Mouse (Mus musculus) cerebellum, postnatal 14 days (tissue): Measurements from ENCODE around the gene Ppp1r14c.

ENCODE experiments used
- DNase-seq, 2 experiments: peaks; one replicate each; pipeline ENCODE4 v3.0.0; 2021; ENCODE audit warnings: mixed read lengths in 2 of 2

Gene Ppp1r14c

DNA sequence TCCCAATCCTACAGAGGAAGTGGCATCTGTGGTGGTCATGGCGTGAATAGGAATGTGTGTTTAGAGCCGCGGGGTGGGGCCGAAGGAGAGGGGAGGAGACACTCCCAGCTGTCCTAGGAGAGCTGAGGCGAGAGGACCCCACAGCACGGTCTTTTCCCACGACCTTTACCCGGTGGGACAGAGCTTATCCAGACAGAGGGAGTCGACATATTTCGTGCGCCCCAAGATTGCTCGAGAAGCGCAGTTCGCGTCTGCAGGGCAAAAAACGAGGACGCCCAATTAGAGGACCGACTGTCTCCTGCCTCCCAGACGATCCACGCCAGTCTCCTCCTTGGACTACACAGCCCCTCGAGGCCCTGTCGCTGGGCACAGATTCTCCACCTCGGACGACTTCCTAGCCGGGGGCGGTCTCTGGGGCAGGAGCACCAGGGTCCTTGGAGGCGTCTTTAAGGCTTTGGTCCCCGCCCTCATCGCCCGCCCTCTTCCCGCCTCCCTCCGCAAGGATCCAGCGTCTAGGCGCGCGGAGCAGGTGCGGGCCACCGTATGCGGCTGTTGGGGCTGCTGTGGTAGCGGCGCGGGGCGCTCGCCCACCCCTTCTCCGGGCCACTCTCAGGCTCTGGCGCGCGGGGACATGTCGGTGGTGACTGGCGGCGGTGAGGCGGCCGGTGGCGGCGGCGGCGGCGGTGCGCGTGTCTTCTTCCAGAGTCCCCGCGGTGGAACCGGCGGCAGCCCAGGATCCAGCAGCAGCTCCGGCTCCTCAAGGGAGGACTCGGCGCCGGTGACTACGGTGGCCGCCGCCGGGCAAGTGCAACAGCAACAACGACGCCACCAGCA lies at the start of gene Ppp1r14c:
Ppp1r14c (plus strand) TSS at position 22 of the 834 bp plus-strand sequence.
- peak; percentile 78 to 82 for DNase-seq

DNA sequence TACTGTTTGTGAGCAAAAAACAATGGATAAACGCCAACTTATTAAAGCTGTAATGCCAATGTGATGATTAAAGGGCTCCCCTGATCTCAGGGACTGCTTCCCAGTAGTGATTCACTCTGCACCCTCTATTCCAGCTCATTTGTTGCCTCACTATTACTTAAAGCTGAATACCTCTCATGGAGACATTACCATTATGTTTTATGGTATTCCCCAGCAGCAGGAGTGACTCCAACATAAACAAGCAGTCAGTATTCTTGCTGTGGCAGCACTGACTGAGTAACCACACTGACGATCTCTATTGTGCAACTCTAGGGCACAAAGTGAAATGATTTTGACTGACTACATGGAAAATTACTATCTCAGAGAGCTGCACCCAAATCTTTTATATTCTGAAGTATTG lies 44.5 kb upstream of the Ppp1r14c start:
- no peak for DNase-seq

DNA sequence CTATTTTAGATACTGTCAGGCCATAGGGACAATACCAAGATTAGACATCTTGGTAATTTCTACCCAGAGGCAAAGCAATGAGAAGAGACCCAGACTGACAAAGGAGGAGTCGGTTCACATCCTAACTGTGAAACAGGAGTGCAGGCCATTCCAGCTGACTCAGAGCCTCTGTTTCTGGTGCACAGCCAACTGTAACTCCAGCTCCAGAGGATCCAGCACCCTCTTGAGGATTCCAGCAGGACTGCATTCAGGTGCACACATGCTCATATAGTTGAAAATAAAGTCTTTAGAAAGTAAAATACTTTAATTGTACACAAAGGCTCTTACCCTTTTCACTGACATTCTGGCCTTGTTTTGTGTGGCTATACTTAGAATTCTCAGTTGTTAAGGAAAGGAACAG lies 40.4 kb upstream of the Ppp1r14c start:
- DNase-seq = peak; percentile 62 to 77

DNA sequence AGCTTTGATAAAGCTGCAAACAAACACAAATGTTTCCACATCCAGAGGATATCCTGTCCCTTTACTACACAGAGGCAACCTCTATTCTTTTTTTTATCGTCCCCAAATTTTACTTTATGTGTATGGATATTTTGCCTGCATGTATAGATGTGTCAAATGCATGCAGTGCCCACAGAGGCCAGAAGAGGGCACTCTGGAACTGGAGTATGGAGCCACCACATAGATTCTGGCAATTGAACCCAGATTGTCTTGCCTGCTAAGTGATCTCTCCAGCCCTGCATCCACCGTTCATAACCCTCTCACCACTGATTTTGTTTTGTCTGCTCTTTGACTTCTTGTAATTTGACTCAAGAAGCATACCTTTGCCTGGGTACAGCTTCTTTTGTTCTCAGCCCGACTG lies 33.0 kb upstream of the Ppp1r14c start:
- peak; percentile 93 to 96 for DNase-seq

DNA sequence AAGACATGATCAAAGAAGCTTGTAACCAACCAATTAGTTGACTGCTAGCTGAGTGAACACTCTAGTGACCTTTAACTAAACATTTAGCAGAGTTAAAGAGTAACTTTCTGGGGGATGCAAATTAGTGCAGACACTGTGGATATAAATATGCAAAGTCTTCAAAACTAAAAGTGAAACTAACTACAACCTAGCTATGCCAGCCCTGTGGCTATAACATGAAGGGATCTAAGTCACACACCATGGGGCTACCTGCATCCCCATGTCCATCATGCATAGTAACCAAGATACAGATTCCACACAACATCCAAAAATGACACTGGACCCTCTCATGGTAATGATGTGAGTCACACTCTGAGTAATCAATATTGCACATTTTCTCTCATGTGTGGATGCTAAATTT lies 31.3 kb upstream of the Ppp1r14c start:
- DNase-seq = no peak

DNA sequence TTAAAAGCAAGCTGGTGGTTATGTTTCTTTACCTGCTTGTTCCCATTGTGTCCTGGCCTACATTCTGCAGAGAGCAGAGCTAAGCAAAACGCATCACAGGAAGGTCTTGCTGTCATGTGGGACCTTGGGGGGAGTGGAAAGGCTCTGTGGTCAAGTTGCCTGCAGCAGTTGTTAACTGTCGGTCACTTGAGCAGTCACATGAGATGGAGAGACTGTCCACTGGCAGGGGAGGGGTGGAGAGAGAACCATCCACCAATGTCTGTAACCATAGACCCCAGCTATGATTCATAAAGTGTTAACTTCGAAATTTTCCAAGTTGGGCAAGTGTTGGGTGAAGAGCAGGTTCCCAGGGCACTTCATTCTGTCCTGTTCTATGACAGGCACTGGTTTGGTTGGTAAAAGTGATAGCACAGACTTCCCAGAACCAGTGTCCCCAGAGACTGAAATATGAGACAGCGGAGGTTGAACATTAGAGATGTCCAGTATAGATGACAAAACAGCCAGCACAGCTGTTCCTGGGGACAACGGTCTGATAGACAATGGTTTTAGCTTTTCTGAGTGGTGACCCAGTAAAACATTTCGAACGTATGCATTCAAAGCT lies 29.0 kb upstream of the Ppp1r14c start:
- no peak for DNase-seq

DNA sequence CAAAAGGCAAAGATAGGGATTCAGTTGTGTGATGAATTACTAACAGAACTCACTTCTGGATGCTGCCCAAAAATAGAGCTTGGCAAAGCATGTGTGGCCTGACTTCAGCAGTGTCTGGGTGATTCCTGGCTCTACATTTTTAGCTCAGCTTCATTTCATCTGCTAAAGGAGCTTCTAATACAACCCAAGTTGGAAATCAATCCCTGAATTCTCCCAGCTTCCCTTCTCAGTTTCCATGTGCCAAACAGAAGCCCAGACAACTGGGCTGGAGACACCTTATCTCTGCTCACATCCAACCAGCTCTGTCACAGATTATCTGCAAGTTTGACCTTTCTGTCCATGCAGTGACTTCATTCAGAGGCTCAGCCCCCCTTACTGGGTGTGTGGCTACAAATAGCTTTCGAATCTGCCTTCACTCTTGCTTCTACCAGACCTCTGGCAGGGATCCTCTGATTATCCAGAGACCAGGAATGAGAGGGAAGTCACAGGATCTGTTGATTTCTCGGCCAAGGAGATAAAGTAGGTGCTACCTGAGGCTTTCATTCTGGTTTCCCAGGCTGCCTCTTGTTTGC lies 28.4 kb upstream of the Ppp1r14c start:
- peak; percentile 51 to 62 for DNase-seq

DNA sequence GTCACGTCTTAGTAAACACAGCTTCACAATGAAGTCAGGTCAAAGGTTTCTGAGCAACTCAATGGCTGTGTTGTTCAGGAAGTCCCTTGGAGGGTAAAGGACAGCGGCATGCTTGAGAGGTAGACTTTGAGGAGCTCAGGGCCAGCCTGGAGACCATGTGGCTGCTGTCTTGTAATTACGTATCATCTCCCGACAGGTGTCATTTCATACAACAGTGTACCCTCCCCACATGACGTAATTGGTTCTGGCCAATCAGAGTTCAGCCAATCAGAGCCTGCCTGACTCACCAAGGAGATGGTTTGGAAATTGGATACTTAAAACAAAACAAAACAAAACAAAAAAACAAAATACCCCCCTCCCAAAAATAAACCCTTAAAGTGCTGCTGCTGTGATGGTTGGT lies 20.2 kb upstream of the Ppp1r14c start:
- DNase-seq = no peak

DNA sequence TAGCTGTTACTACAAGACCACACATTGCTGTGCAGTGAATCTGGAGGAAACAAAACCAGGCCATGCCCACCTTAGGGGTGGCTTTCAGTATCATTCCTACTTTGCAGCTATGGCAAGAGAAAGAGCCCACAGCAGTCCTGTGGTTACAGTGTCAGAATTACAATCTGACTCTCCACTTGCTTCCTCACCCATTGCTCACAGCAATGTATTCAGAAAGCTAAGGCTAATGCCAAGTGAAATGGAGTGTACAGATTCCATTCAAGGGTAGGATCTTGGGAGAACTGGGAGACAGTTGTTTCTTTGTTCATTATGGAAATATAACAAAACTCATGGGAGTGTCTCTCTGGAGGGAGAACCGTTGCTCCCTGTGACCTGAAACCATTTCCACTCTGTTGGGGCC lies 6.3 kb upstream of the Ppp1r14c start:
- no peak for DNase-seq

DNA sequence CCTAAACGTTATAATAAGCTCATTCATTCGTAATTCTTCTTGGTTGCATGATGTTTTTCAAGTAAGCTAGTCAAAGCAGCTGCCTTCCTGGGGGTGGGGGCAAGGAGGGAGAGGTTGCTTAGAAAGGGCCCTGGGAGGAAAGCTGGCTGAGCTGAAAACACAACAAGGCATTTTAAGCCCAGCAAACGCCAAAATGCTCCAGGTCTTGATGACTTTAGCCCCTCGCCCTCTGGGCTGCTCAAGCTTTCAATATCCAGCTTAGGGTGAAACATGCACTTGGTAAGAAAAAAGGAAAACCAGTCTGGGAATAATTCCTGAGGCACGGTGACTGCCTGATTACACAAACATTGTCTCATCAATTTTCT lies 204 bp upstream of the Ppp1r14c start:
- peak in 1 of 2 experiments; percentile 29 for DNase-seq

DNA sequence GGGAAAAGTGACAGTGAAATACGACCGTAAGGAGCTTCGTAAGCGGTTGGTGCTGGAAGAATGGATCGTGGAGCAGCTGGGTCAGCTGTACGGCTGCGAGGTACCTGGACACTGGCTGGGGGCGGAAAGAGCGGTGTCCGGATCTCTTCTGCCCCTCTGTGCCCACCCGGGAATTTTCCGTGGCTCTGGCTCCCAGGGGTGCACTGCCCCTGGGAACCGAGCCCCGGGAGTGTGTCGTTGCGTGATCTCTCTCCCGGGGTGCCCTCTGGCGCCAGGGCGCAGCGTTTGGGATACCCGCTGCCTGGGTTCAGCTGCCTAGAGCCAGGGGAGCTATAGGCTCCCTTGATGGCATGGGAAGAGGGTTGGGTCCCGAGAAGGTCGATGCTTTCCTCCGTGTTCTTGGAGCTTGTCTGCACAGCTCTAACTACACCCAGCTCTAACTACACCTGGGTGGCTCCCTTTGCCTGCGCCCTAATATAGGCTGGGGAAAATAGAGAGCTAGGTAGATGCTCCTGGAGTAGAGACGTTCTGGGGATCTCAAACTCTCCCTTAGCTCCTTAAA lies 1.1 kb downstream of the Ppp1r14c start:
- peak; percentile 52 to 64 for DNase-seq

DNA sequence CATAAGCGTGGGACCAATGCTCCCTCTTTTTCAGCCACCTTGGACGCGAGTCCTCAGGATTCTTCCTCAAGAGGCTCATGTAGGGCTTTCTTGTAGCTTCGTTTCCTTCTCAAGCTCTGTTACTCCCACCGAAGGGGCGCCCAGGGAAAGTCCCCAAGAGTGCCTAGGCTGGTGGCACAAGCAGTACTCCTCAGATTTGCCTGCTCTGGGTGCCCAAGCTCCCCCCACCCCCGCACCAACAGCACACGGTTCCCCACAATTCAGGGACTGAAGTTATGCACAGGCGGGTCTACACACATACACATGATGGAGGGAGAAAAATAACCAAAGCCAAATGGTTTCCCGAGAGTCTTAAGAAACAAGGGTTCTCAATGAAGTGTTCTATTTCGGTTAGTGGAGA lies 1.6 kb downstream of the Ppp1r14c start:
- peak; percentile 41 to 59 for DNase-seq

DNA sequence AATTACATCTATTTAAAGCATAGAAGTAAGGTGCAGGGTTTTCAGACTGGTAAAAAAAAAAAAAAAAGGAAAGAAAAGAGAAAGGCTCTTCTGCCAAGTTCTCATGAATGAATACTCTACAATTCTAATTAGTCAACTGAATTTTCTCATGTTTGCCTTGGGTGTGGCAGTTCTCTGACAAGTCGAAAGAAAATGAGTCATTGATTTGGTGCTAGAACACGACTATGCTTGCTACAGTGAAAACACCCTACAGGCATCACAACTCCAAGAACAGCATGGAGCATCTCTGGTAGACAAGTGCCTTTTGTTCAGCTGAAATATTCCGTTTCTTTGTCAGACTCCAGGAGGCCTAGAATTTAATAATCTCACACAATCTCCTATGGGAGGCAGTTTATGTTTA lies 17.3 kb downstream of the Ppp1r14c start:
- DNase-seq = no peak

DNA sequence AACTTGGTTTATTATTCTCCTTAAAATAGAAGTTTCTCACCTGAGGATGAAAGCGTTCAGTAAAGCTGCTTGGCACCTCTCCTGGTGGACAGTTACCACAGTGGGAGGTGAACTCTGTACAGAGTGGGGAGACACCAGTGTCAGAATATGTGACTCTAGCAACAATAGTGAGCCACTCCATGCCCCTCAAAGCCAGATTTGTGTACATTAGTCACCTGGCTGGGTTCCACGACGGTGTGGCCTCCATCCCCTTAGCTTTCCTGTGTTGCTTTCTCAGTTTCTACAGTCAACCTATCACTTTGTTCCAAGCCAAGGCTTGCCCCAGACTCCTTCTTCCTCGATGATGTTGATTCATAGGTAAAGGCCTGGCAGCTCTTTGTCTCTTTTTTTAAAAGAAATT lies 26.4 kb downstream of the Ppp1r14c start:
- peak in 1 of 2 experiments; percentile 38 for DNase-seq

DNA sequence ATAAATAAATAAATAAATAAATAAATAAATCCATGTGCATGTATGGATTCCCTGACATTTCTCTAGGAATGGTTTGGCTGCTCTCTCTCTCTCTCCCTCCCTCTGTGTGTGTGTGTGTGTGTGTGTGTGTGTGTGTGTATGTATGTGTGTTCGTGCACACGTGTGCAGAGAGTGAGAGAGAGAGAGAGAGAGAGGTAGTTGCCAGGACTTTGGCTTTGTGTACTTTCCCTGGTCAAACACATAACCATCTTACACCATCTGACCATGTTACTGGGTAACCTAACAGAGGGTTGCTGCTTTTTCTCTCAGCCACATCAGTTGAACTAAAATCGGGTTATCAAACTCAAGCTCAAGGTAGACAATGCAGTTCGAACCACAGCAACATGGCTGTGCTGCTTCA lies 27.7 kb downstream of the Ppp1r14c start:
- no peak for DNase-seq

DNA sequence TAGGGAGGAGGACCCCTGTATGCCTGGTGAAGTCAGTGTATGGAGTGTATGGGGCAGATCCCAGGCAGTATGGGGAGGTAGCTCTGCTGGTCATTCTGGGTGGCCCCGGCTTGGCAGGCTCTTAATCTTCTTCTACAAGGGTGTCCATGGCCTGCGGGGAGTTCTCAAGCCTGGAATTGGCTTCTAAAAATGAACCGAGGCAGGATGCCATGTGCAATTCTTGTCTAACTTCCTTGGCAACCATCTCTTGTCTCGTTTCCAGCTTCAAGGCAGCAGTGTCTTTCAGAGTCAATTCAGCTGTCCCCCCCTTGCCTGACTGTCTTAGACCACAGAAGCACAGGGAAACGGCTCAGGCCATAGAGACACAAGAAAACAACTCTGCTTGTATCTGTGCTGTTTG lies 28.3 kb downstream of the Ppp1r14c start:
- peak; percentile 62 to 79 for DNase-seq

DNA sequence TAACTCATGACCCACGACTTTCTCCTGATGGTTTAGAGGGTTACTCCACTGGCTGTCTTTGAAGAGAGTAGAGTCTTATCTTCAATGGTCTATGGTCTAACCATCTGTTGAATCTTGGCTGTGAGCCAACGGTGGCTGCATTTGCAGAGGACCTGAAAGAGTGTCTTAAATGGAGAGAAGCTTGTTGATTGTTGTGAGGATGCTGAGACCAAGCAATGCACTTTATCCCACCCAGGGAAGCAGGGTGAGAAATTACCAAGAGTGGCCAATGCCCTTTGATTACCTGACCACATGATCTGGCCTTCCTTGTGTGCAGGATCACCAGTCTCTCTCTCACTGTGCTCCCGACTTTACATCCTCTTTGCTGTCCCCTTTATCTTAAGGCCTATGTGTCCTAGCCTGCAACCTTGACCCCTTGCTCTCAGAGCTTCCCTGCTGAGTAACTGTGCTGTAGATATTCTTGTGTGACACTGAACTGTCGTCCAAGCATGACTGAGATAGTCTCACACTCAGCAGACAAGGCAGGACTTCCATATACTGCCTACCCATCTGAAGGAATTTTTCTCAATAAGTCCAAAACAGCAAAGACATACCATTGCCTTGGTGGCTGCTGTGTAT lies 28.9 kb downstream of the Ppp1r14c start:
- peak; percentile 74 to 77 for DNase-seq

DNA sequence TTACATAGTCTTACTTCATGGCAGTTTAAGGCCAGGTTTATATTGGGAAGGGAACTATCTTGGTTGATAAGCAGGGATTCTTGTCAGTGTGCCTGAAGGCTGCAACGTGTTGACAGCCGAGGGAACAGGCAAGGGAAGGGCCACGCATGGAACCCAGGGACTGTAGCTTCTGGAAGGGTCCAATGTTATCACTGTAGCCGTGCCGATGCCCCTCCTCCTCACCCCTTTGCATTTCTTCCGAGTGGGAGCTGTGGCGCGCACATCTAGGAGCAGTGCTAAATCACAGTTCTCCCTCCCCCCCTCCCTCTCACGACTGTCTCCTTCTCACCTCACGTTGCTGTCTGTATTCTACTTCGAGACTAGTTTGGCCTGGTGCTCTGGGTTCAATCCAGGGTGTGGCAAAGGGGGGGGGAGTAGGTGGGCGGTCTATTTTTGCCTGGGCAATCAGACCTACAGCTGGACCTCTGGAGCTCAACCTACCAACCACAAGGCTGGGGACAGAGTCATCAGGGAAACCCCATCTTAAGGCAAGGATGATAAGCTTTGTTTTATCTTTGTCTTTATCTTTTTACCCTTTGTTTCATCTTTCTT lies 29.6 kb downstream of the Ppp1r14c start:
- DNase-seq = no peak

DNA sequence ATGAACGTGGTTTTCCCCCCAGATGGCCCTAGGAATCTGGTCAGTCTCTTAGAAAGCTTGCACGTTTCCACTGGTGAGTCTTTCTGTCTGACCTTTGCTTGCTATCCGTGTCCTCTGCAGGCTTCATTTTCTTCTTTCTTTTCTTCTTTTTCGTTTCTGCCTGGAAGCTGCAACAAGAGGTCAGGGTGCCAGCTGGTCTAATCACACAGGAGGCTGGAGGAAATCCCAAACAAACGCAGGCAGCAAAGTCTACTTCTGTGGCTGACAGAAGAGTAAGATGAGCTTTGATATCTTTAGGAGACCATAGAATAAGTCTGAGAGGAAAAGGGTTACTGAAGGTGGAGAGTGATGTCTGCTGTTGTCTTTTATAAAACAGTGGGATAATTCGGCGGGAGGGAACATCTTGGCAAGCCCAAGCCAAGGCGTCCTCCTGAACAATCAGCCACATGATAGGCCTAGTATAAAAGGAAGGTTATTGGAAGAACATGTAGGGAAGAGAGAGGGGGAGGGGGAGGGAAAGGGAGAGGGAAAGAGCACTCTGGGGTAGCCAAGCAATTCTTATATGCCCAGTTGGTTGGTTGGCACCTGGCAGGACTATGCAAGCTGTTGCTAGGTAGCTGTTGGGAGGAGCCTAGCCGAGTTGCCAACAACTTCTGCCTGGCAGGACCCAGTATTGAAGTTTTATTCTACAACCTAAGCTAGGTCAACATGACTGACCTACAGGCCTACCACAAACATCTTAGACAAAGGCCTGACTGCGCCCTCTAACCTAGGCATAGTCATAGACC lies 30.3 kb downstream of the Ppp1r14c start:
- DNase-seq = peak; percentile 57 to 68

DNA sequence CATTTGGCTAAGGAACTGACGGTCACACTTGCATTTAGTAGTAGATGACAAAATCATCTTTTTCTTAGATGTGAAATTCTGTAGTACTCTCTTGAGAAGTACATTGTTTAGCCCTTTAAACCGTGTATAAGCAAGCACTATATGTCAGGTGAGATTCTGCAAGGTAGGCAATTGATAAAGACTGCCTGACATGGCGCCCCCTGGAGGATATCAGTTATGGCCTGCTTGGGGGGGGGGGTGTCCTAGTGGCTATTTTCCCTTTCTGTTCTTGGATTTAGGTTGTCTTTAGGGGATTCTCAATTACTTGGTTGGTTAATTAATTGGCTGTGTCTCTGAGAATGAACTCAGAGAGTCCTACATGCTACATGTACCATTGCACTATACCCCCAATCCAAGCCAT lies 31.5 kb downstream of the Ppp1r14c start:
- peak in 1 of 2 experiments; percentile 50 for DNase-seq

DNA sequence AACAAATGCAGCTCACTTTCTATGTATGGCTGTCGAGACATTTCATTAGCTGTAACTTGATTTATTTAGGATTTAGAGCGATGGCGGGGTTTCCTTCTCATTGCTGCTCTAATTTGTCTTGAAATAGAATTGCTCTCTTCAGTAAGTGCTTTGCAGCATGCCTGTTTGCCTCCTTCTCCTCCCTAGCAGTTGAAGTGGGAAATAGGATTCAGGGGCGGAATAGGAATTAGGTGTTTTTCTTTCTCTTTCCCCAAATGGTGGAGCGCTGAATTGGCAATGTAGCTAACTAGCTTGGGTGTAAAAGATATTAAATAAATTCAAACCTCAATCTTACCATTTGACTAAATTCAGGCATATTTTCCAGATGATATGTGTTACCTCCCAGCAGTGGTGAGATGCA lies 32.2 kb downstream of the Ppp1r14c start:
- DNase-seq = no peak

DNA sequence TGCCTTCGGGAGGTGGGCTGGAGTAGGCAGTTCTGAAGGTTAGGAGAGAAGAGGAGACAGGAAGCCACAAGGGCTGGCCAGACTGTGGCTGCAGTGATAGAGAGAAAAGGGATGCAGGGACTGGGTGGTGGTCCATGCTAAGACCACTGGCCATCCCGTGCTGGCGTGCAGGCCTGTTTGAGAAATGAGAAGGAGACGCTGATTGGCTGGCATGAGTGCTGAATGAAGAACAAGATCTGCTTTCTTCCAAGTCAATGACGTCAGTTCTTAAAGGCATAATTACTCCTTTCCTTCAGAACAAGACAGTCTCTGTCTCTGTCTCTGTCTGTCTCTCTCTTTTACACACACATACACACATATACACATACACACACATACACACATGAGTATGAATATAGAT lies 36.4 kb downstream of the Ppp1r14c start:
- peak in 1 of 2 experiments; percentile 48 for DNase-seq
